ENCODE assay signal across 9 mouse cellular contexts in the genomic region with DNA sequence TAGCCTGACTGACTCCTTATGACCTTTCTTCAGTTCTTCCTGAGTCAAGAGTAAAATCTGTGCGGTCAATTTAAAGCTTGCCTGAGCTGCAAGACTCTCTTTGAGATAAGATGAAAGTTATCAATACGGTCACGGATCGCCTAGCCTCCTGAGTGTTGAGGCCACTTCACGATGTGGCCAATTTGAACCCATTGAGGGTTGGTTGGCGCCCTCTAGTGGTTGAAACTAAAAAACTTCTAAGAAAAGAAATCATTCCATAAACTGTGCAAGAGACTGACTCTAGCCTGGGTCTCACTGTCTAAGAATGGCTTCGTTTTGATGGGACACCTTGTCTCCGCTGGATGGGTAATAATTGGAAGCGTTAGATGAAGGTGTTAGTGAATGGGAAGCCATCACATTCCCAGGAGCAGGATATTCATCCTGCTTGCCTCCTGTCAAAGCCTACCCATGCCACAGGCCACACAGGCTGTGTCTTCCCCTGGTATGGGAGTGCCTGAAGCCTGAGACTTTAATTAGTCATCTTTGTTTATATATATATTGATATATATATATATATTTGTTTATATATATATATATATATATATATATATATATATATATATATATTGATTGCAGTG. TPM values are rescaled to one million over a fixed set of nuclear protein-coding genes. Genes with fewer than 3 reads are reported as not detected.
DNase-seq lines count a peak whose midpoint lies in the region; ATAC-seq lines count a peak whose summit lies in the region.
"Had no signal": no experiment of that assay in that cellular context is flagged by ENCODE, and none has a peak within 500 bp of the region (broad histone marks: within the 10 kb centered on the region; RNA-seq: fewer than 3 reads in every experiment).

No protein-coding gene starts in this region.

- no peak overlapping the region for H3K27ac ChIP-seq in heart, embryonic 10.5 days
- no peak overlapping the region for H3K27ac ChIP-seq in forebrain, embryonic 11.5 days (ENCODE audit: low read depth, low read length)
- no peak overlapping the region for H3K27ac ChIP-seq in kidney, embryonic 16.5 days (ENCODE audit: low read length)
- no peak overlapping the region for H3K27ac ChIP-seq in midbrain, embryonic 14.5 days (replicated peaks; ENCODE audit: low read depth, low read length)
- H3K27ac ChIP-seq: liver, embryonic 15.5 days had no signal

- WGBS in heart, embryonic 10.5 days, result 2% methylated on average over 9 of the region's 9 CpGs
- WGBS in forebrain, embryonic 11.5 days, result 7% methylated on average over 9 of the region's 9 CpGs
- 6% methylated on average over 9 of the region's 9 CpGs for WGBS in kidney, embryonic 16.5 days
- 9% methylated on average over 9 of the region's 9 CpGs for WGBS in midbrain, embryonic 14.5 days

- no peak overlapping the region for H3K4me2 ChIP-seq in forebrain, embryonic 11.5 days (ENCODE audit: low read depth, low read length, severe bottlenecking)
- no peak overlapping the region for H3K4me2 ChIP-seq in kidney, embryonic 16.5 days (replicated peaks; ENCODE audit: low read depth, low read length)
- no peak overlapping the region for H3K4me2 ChIP-seq in midbrain, embryonic 14.5 days (ENCODE audit: low read length)
- H3K4me2 ChIP-seq: liver, embryonic 15.5 days had no signal

- peak; percentile 36 for ATAC-seq in forebrain, embryonic 11.5 days (replicated peaks; ENCODE audit: low FRiP score)
- ATAC-seq in kidney, embryonic 16.5 days (ENCODE audit: low FRiP score, low TSS enrichment), result 0 out of 2 replicates have a peak, but pooled peaks have one; percentile 15
- no peak; the same call in 1 of the 2 replicates for ATAC-seq in midbrain, embryonic 14.5 days (ENCODE audit: low FRiP score, low TSS enrichment)

- no peak overlapping the region for H3K9ac ChIP-seq in forebrain, embryonic 11.5 days (ENCODE audit: low read length)
- H3K9ac ChIP-seq in kidney, embryonic 16.5 days (replicated peaks; ENCODE audit: low read length), result no peak overlapping the region
- H3K9ac ChIP-seq in midbrain, embryonic 14.5 days (replicated peaks; ENCODE audit: low read length), result no peak overlapping the region
- H3K9ac ChIP-seq: liver, embryonic 15.5 days had no signal

- H3K36me3 ChIP-seq in heart, embryonic 10.5 days, result no peaks in the 10 kb centered on the region
- no peaks in the 10 kb centered on the region for H3K36me3 ChIP-seq in forebrain, embryonic 11.5 days (ENCODE audit: control insufficient read depth, insufficient read depth, low read length)
- no peaks in the 10 kb centered on the region for H3K36me3 ChIP-seq in kidney, embryonic 16.5 days (ENCODE audit: insufficient read depth, low read length)
- no peaks in the 10 kb centered on the region for H3K36me3 ChIP-seq in midbrain, embryonic 14.5 days (ENCODE audit: control insufficient read depth, insufficient read depth, low read length)
- H3K36me3 ChIP-seq: liver, embryonic 15.5 days had no signal

- H3K9me3 ChIP-seq in heart, embryonic 10.5 days, result no peaks in the 10 kb centered on the region
- no peaks in the 10 kb centered on the region for H3K9me3 ChIP-seq in forebrain, embryonic 11.5 days (ENCODE audit: control insufficient read depth, low read length)
- H3K9me3 ChIP-seq in kidney, embryonic 16.5 days (ENCODE audit: low read length), result no peaks in the 10 kb centered on the region
- H3K9me3 ChIP-seq in midbrain, embryonic 14.5 days (ENCODE audit: control insufficient read depth, low read length), result no peaks in the 10 kb centered on the region
- H3K9me3 ChIP-seq: liver, embryonic 15.5 days had no signal

- no peaks in the 10 kb centered on the region for H3K4me1 ChIP-seq in heart, embryonic 10.5 days
- no peaks in the 10 kb centered on the region for H3K4me1 ChIP-seq in forebrain, embryonic 11.5 days (replicated peaks; ENCODE audit: control insufficient read depth, insufficient read depth, low read length)
- no peaks in the 10 kb centered on the region for H3K4me1 ChIP-seq in kidney, embryonic 16.5 days (ENCODE audit: insufficient read depth, low read length)
- no peaks in the 10 kb centered on the region for H3K4me1 ChIP-seq in midbrain, embryonic 14.5 days (ENCODE audit: control insufficient read depth, insufficient read depth, low read length)

- H3K27me3 ChIP-seq in heart, embryonic 10.5 days (ENCODE audit: insufficient read depth, poor library complexity, severe bottlenecking), result peaks cover under 1% of the 10 kb centered on the region; the same call in 1 of the 2 replicates
- H3K27me3 ChIP-seq in forebrain, embryonic 11.5 days (ENCODE audit: control insufficient read depth, insufficient read depth, low read length), result peaks cover 2% of the 10 kb centered on the region; the same call in 1 of the 2 replicates
- H3K27me3 ChIP-seq in kidney, embryonic 16.5 days (ENCODE audit: insufficient read depth, low read length), result 0 out of 2 replicates have a peak, but pooled peaks cover 2% of the 10 kb centered on the region
- H3K27me3 ChIP-seq in midbrain, embryonic 14.5 days (ENCODE audit: control insufficient read depth, insufficient read depth, low read length), result peaks cover 3% of the 10 kb centered on the region; the same call in 1 of the 2 replicates

- DNase-seq in heart, adult 11 months, result peak; percentile 78
- no peak for DNase-seq in heart, embryonic 10.5 days (ENCODE audit: low spot score)
- peak; percentile 51 to 58 for DNase-seq in B cell, adult 2 months
- peak; percentile 67 for DNase-seq in brain, adult 2 months (ENCODE audit: low read depth, low spot score)
- peak; percentile 61 for DNase-seq in forebrain, embryonic 11.5 days (ENCODE audit: low spot score)
- peak; percentile 89 for DNase-seq in midbrain, embryonic 14.5 days
- no peak for DNase-seq in urinary bladder, postnatal 4 days (ENCODE audit: low spot score in 2 of 2)

- H3K4me3 ChIP-seq in heart, embryonic 10.5 days, result no peak overlapping the region
- H3K4me3 ChIP-seq in forebrain, embryonic 11.5 days (ENCODE audit: low read depth, low read length), result no peak overlapping the region
- no peak overlapping the region for H3K4me3 ChIP-seq in kidney, embryonic 16.5 days (ENCODE audit: low read length)
- no peak overlapping the region for H3K4me3 ChIP-seq in midbrain, embryonic 14.5 days (replicated peaks; ENCODE audit: low read depth, low read length)
- H3K4me3 ChIP-seq: liver, embryonic 15.5 days had no signal

RNA-seq across cellular contexts. Expression of a gene that starts 11.4 kb away (rescaled TPM):
- polyA plus RNA-seq in heart, embryonic 10.5 days (2016; fragmentation: Nextera tagmentation; extraction: Ambion mirVana), result not detected in 2 replicates
- polyA plus RNA-seq in forebrain, embryonic 11.5 days (2014; fragmentation: Nextera tagmentation; extraction: Ambion mirVana), result 5.9 and 7.4 TPM in 2 replicates
- not detected in 2 replicates for polyA plus RNA-seq in kidney, embryonic 16.5 days (2015; fragmentation: Nextera tagmentation; extraction: Ambion mirVana)
- polyA plus RNA-seq in midbrain, embryonic 14.5 days (2014; fragmentation: Nextera tagmentation; extraction: Ambion mirVana), result 9.6 and 10.2 TPM in 2 replicates
- polyA plus RNA-seq: liver, embryonic 15.5 days had no signal

Comparison
In these comparisons a context has a peak if more than half of its experiments do, and no peak if none do; other contexts are left out.
1. DNase-seq: peak in heart, adult 11 months (single experiment), B cell, adult 2 months (2 of 2), brain, adult 2 months (single experiment), forebrain, embryonic 11.5 days (single experiment) and midbrain, embryonic 14.5 days (single experiment); none in heart, embryonic 10.5 days (single experiment) and urinary bladder, postnatal 4 days (0 of 2).